Mouse (Mus musculus) neutrophil, adult 59 days (primary cell): ENCODE data around the gene Cd300ld2. TPM values are rescaled to one million over a fixed set of nuclear protein-coding genes. Genes with fewer than 3 reads are reported as not detected.

Experiments used
- total RNA-seq, 2 experiments: library from RNA; stranded (reverse); gene quantifications; 1 replicate in 1 of 2; 2 replicates in 1 of 2; pipeline ENCODE4 v1.2.4; 2023

Gene Cd300ld2
- total RNA-seq: not detected

DNA sequence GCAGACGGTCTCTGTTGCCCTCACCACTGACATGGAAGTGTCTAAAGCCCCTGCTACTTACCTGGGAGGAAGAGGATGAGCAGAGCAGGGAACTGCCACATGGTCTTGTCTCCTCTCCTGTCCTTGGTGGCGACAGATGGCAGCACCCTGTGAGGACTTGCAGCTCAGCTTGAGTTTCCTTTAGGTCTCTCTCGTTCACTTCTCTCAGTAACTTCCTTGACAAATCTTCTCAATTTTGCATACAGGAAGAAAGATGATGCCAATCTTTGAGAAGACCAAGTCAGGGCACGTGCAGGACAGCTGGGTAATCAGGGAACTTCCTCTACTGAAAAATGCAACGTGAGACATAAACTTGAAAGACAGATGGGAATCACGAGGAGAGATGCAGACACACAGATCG is at the start of gene Cd300ld2:
Cd300ld2 (minus strand) TSS at position 101 of the 400 bp plus-strand sequence.

DNA sequence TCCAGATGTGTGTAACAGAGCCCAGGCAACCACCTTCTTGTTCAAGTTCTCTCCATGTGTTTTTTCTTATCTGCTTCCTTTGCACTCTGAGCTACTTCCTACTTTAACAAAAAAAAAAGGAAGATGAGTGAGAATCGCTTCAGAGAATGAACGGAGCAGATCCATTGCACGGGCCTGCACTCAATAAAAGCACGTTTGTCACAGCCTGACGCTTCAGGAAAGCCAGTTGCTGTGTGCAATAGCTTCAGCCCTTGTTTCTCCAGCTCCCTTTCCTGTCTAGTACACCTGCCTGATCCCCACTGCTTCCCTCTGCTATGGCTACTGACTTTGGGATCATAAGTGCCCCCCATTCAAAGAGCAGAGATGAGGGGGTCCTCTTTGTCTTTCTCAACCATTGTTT is 46.1 kb upstream of the Cd300ld2 start, which contains the start of gene Cd300e:
Cd300e (minus strand) TSS at position 101 of the 400 bp plus-strand sequence.

DNA sequence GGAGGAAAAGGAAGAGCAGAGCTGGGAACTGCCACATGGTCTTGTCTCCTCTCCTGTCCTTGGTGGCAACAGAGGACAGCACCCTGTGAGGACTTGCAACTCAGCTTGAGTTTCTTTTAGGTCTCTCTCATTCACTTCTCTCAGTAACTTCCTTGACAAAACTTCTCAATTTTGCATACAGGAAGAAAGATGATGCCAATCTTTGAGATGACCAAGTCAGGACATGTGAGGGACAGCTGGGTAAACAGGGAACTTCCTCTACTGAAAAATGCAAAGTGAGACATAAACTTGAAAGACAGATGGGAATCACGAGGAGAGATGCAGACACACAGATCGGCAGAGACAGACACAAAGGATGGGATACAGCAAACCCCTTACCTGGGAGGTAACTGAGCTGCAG is 32.3 kb upstream of the Cd300ld2 start, which contains the start of gene Cd300ld3:
Cd300ld3 (minus strand) TSS at position 151 of the 400 bp plus-strand sequence.

DNA sequence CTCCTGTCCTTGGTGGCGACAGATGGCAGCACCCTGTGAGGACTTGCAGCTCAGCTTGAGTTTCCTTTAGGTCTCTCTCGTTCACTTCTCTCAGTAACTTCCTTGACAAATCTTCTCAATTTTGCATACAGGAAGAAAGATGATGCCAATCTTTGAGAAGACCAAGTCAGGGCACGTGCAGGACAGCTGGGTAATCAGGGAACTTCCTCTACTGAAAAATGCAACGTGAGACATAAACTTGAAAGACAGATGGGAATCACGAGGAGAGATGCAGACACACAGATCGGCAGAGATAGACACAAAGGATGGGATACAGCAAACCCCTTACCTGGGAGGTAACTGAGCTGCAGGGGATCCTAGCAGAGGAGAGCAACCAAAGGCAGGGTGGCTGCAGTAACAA is 21.7 kb upstream of the Cd300ld2 start, which contains the start of gene Cd300ld5:
Cd300ld5 (minus strand) TSS at position 101 of the 400 bp plus-strand sequence.

DNA sequence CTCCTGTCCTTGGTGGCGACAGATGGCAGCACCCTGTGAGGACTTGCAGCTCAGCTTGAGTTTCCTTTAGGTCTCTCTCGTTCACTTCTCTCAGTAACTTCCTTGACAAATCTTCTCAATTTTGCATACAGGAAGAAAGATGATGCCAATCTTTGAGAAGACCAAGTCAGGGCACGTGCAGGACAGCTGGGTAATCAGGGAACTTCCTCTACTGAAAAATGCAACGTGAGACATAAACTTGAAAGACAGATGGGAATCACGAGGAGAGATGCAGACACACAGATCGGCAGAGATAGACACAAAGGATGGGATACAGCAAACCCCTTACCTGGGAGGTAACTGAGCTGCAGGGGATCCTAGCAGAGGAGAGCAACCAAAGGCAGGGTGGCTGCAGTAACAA is 10.9 kb upstream of the Cd300ld2 start, which contains the start of gene Cd300ld4:
Cd300ld4 (minus strand) TSS at position 101 of the 400 bp plus-strand sequence.

DNA sequence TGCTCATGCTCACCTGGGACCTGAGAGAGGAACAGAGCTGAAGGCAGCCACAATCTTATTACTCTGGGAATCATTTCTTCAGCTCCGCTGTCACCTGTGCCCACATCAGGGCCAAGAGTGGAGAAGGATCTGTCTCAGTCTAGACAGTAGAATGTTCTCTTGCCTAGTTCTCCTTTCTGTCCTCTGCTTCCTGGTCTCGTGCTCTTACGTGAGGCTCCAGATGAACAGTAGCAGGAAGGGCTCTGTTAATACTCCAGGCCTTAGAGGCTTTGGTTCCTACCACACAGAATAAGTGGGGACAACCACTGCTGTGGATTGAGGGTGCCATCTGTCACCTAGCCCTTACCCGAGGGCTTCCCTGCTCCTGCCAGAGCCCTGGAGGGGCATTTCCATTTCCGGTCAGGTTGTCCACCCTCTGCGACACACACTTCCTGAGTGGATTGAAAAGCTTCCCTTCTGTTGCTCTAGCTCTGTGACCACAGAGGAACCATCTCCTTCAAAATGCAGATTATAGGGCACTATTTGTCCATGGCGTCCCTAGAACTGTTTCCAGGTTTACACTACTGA is 14.4 kb downstream of the Cd300ld2 start, which contains the start of gene Cd300c2:
Cd300c2 (minus strand) TSS at position 407 of the 567 bp plus-strand sequence.

DNA sequence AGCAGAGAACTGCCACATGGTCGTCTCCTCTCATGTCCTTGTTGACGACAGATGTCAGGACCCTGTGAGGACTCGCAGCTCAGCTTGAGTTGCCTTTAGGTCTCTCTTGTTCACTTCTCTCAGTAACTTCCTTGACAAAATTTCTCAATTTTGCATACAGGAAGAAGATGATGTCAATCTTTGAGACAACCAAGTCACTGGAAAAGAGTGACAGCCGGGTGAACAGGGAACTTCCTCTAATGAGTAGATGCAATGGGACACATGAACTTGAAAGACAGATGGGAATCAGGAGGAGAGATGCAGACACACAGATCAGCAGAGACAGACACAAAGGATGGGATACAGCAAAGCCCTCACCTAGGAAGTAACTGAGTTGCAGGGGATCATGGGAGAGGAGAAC is 26.2 kb downstream of the Cd300ld2 start, which contains the start of gene Cd300ld:
Cd300ld (minus strand) TSS at position 130 of the 400 bp plus-strand sequence.

DNA sequence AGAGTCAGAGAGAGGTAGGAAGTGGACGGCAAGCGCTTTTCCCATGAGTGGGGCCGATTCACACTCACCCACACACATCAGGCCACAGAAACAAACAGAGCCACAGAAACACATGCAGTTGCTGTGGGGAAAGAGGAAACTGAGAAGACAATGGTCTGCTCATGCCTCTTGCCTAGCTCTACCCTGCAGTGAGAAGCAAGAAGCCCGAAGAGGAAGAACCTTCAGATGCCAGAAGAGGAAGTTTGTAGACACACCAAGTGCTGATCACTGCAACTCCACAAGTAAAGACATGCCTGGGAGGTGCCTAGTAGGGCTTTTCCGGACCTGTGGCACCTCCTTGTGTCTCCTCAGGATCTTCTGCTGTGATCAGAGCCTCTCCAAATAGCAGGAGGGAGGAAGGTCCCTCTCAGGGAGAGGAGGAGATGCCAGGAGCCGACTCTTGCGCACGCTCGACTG is 47.2 kb downstream of the Cd300ld2 start, which contains the start of gene Cd300c:
Cd300c (minus strand) TSS at position 406 of the 456 bp plus-strand sequence.

Other genes with a start within 250 kb of the Cd300ld2 start
- not detected for gene Btbd17, start 220.2 kb downstream of the Cd300ld2 start, total RNA-seq
- not detected for gene Gpr142, start 217.3 kb downstream of the Cd300ld2 start, total RNA-seq
- 1 to 10 TPM; 1.6 to 2.2 TPM for gene Gprc5c, start 165.0 kb downstream of the Cd300ld2 start, total RNA-seq
- 10 to 100 TPM; 57.0 to 71.4 TPM for gene Cd300a, start 126.2 kb downstream of the Cd300ld2 start, total RNA-seq
- gene Cd300lb, start 81.8 kb downstream of the Cd300ld2 start, total RNA-seq: 100 to 1,000 TPM; 129 to 147 TPM
- 1 to 10 TPM; 1.0 to 1.2 TPM for gene Cd300c, start 47.0 kb downstream of the Cd300ld2 start, total RNA-seq
- gene Cd300ld, start 26.3 kb downstream of the Cd300ld2 start, total RNA-seq: 10 to 100 TPM; 86.6 to 92.0 TPM
- gene Cd300c2, start 14.3 kb downstream of the Cd300ld2 start, total RNA-seq: 10 to 100 TPM; 58.3 to 72.4 TPM
- gene Cd300ld4, start 10.8 kb upstream of the Cd300ld2 start, total RNA-seq: not detected
- gene Cd300ld5, start 21.6 kb upstream of the Cd300ld2 start, total RNA-seq: 10 to 100 TPM in 1 of 2 experiments, 1 to 10 TPM in 1; 6.9 to 14.7 TPM
- gene Cd300ld3, start 32.2 kb upstream of the Cd300ld2 start, total RNA-seq: 10 to 100 TPM in 1 of 2 experiments, 1 to 10 TPM in 1; 6.3 to 15.5 TPM
- gene Cd300e, start 46.0 kb upstream of the Cd300ld2 start, total RNA-seq: 1 to 10 TPM in 1 of 2 experiments, under 1 TPM in 1; 0.56 to 1.1 TPM
- gene Rab37, start 75.2 kb upstream of the Cd300ld2 start, total RNA-seq: 10 to 100 TPM; 11.1 to 13.9 TPM
- 100 to 1,000 TPM; 171 to 198 TPM for gene Cd300lf, start 117.8 kb upstream of the Cd300ld2 start, total RNA-seq
- 100 to 1,000 TPM; 153 to 167 TPM for gene Slc9a3r1, start 147.1 kb upstream of the Cd300ld2 start, total RNA-seq
- gene Tmem104, start 171.3 kb upstream of the Cd300ld2 start, total RNA-seq: 10 to 100 TPM; 36.2 to 46.6 TPM
- 10 to 100 TPM; 16.2 to 21.2 TPM for gene Nat9, start 171.7 kb upstream of the Cd300ld2 start, total RNA-seq